Mouse (Mus musculus): Measurements from ENCODE around the gene Ptprn. TPM values are rescaled to one million over a fixed set of nuclear protein-coding genes. Genes with fewer than 3 reads are reported as not detected.
A peak's percentile ranks its signal among the peaks of the same experiment; 100 is the strongest.
"Not testable (repeated sequence)": the region's sequence is repeated elsewhere in the genome, so short reads cannot be mapped to it uniquely, and the experiment has no call there.

Gene Ptprn
- total RNA-seq, 2 experiments from 2014 or later: not detected

DNA sequence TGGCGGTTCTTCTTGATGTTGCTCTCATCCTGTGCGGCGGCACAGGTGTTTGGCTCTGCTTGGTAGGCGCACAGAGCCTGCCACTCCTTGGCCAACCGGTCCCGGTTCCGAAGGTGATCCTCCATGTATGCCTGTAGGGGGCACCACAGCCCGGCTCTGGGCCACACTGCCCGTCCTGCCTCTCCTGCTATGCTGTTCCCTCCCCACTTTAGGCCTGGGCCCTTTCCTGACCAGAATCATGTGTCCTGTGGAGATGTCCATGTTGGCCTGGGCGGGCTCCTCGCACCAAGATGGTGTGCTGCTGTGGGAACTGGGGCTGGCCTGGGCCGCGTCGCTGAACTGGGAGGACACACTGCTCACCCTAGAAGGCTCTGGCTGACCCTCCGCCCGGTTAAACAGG, 11.3 kb downstream of the Ptprn start:
- DNase-seq (ENCODE audit: low spot score): no peak

GRCm38 (mm10) chr1:75252308-75252707, 12.0 kb downstream of the Ptprn start:
- DNase-seq (ENCODE audit: low spot score): no peak

DNA sequence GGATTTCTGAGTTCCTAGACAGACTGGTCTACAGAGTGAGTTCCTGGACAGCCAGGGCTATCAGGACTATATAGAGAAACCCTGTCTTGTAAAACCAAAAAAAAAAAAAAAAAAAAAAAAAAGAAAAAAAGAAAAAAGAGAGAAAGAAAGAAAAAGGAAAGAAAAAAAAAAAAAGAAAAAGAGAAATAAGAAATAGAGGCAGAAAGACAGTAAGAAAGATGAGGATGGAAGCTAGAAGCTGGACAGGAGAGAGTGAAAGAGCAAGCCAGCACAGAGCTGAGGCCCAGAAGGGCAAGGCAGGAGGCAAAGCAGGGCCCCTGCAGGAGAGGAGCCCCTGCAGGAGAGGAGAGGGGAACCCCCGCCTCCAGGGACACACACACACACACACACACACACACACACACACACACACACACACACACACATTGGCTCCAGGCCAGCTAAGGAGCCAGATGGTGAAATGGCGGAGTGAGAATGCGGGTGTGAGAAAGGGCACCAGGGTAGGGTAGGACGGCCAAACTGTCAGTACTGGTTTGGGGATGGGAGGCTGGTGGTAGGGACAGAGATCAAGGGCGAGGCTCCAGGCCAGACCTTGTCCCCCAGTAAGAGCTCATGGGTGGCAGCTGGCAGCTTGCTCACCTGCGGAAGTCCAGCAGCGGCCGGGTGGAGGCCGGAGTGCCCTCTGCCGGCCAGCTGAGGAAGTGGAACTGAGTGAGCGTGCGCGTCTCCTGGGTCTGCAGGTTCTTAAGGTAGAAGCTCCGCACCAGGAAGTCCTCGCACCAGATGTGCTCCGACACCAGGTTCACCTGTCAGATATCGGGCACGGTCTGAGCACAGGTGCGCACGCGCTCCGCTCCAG, 13.0 kb downstream of the Ptprn start:
- DNase-seq (ENCODE audit: low spot score): peak; percentile 74

DNA sequence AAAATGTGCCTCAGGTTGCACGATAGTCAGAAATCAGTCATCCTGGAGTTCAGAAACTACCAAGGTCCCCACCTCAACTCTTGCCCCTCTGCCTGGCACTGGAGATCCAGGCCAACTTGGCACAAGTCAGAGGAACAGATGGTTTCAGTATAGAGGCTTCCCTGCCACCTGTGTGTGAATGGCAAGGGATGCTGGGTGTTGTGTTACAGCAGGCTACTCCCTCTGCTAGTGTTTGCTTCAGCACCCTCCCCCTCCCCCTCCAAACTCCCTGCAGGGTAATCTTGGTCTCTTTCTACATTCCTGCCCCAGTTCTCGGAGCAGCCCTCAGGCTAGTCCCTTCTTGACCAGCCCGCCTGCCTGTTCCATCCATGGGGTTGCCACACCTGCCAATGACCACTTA, 13.8 kb downstream of the Ptprn start:
- no peak for DNase-seq (ENCODE audit: low spot score)

DNA sequence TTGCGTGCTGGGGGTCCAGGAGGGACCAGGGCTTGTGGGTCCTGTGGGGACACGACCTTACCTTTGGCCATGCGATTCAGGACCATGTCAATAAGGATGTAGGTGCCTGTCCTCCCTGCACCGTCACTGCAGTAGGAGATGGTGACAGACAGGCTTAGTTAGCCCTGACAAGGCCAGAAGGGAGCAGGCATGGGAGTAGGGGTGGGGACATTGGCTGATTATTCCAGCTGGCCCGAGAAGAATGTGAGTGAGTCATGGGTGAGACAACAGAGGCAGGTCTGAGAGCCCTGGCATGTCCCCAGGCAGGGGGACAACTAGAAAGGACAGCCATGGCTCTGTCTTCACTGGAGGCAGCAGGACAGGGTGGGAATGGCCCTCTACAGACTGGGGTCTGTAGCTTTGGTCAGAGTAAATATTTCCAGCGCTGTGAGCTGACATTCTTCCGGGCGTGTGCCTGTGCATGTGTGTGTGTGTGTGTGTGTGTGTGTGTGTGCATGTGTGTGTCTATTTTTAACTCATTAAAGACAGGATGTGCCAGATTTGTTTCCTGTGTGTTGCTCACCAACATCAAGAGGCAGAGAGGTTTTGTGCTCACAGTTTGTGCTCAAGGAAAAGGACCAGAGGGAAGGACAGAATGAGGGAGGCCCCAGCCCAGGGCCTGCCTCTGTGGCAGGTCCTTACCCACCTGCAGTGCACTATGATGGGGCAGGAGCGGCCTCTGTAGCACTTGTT, 16.1 kb downstream of the Ptprn start:
- DNase-seq (ENCODE audit: low spot score): peak; percentile 56

DNA sequence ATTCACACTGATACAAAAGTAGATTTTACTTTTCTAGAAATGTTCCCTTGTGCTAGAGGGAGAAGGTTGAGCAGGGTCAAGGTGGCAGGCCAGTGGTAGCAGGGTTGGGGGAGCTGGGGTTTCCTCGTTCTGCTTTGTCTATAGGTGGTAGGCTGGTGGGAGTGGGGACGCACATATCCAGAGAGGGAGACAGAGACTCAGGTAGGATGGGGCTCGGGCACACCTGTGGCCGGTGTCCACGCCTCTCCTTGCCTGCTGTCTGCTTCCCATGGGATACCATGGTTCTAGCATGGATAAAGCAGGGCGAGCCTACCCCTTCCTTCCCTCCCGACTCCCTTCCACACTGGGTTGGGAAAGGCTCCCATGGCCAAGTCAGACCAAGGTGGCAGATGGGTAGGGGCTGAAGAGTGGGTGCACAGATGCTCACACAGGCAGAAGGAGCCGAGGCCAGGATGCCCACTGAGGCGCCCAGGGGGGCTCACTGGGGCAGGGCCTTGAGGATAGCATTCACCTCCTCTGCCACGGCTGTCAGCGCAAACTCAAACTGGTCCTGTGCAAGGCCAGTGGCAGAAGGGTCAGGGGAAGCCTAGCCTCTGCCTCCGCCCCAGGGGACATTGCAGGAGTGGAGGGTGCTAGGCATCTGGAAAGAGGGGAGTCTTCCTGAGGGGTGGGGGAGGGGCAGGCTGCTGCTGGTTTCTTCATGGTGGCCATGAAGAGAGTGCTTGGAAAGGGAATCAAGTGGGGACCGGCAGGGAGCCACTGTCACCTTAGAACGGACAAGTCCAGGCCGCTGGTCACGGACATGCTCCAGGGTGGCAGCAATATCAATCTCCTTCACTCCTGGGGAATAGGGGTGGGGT, 17.0 kb downstream of the Ptprn start:
- no peak for DNase-seq (ENCODE audit: low spot score)

GRCm38 (mm10) chr1:75244836-75245235, 19.5 kb downstream of the Ptprn start:
- peak; percentile 66 for DNase-seq (ENCODE audit: low spot score)

GRCm38 (mm10) chr1:75244175-75244826, 20.0 kb downstream of the Ptprn start:
- no peak for DNase-seq (ENCODE audit: low spot score)

- no peak for DNase-seq (ENCODE audit: low spot score)
Observed at GRCm38 (mm10) chr1:75243411-75243810, 20.9 kb downstream of the Ptprn start.

- DNase-seq (ENCODE audit: low spot score): no peak
Observed at GRCm38 (mm10) chr1:75239591-75239990, 24.7 kb downstream of the Ptprn start.

DNA sequence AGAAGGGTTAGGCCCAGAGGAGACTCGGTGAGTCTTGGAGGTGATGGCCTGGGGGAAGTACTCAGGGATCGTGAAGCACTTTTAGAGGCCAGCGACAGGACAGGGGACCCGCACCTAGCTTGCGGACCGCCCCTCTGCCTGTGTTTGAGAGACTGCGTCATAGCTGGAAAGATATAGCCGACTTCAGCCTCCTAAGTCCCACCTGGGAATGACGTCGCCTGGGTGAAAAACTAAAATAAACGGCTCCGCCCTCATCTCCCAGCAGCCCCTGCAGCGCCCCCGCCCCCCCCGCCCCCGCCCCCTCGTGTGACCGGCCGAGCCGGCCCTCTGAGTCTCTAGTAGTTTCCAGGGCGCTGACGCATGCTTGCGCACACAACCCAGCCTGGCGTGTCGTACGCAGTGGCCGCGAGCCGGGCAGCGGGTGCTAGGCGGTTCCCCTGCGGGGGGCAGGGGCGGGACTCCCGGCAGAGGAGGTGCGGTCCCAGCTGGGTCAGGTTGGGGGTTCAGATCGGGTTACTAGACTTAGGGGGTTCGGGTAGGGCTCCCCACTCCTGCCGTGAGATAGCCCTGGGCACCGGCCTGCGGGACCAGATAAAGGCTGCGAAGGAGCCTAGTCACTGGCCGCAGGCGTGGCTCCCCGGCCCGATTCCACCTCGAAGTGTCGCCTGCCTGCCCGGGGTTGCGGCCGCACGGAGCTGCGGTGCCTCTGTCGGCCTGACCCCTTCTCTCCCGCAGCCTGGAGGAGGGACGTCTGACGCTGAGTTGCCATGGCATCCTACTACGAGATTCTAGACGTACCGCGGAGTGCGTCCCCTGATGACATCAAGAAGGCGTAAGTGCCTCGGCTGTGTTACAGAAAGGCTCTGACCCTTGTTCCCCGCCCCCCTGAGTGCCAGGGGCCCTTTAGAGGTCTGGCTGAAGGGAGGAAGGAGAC, 27.9 kb downstream of the Ptprn start, which contains the start of gene Dnajb2:
Gene Dnajb2, plus strand, starts transcription at position 290 of the 934 bp plus-strand sequence.
- DNase-seq (ENCODE audit: low spot score): peak; percentile 93

GRCm38 (mm10) chr1:75234606-75235005, 29.7 kb downstream of the Ptprn start:
- DNase-seq (ENCODE audit: low spot score): peak; percentile 66

GRCm38 (mm10) chr1:75232489-75232888, 31.8 kb downstream of the Ptprn start:
- not testable (repeated sequence) for DNase-seq (ENCODE audit: low spot score)

- DNase-seq (ENCODE audit: low spot score): no peak
Observed at GRCm38 (mm10) chr1:75231664-75232152, 32.6 kb downstream of the Ptprn start, which contains the start of gene A630095N17Rik. Gene A630095N17Rik, minus strand, starts transcription at chr1:75232102.

DNA sequence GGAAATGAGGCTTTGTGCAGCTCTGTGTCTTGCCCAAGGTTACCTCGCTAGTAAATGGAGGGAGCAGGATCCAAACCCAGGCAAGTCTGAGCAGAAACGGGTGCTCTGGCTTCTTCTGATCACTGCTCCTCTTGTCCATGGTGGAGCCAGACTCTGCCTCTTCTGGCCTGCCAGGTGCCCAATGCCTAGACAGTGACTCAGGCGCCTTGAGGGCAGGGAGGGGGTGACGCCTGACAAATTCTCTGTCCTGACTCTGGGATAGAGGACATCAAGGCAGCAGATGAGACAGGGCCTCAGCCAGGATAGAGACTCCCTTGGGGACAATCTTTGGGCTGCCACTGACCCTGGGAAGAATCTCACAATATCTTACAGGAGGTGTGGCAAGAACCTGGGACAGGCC, 33.1 kb downstream of the Ptprn start:
- no peak for DNase-seq (ENCODE audit: low spot score)

GRCm38 (mm10) chr1:75230335-75230994, 33.8 kb downstream of the Ptprn start:
- no peak for DNase-seq (ENCODE audit: low spot score)

DNA sequence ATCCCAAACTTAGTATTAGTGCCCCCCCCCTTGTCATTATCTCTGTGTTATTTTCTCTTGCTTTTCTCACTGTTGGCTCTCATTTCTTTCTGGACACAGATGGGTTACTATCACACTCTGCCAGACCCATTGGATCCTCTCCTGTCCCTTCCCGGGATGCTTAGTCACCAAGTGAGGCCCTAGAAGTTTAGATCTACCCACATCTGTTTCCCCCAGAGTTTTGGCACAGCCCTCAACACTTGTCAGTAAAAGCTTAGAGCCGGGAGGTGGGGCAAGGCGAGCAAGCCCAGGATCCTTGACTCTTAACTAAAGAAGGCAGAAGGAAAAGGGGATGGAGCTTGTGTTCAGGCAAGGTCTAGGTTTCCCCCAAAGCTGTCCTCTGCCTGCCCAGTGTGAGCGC, 35.1 kb downstream of the Ptprn start:
- no peak for DNase-seq (ENCODE audit: low spot score)

GRCm38 (mm10) chr1:75227653-75228052, 36.6 kb downstream of the Ptprn start:
- no peak for DNase-seq (ENCODE audit: low spot score)

- DNase-seq (ENCODE audit: low spot score): no peak
Observed at GRCm38 (mm10) chr1:75226138-75226537, 38.2 kb downstream of the Ptprn start.
